ENCODE assay signal across 8 mouse cellular contexts in genomic region chr1:39942935-39943334, GRCm38 (mm10). TPM values are rescaled to one million over a fixed set of nuclear protein-coding genes. Genes with fewer than 3 reads are reported as not detected.
DNase-seq lines count a peak whose midpoint lies in the region; ATAC-seq and TF ChIP-seq lines count a peak whose summit lies in the region.

No protein-coding gene starts in this region.

- intact Hi-C loops in gastrocnemius, adult 2 months (cut with DNase I), result no loop called here

- H3K4me3 ChIP-seq in gastrocnemius, adult 2 months, result peak overlapping the region; percentile 49
- no peak overlapping the region for H3K4me3 ChIP-seq in hindbrain, embryonic 16.5 days (ENCODE audit: low read length)
- no peak overlapping the region for H3K4me3 ChIP-seq in midbrain, postnatal 0 days (ENCODE audit: low read depth, low read length)

- peak overlapping the region; percentile 37; the same call in 1 of the 2 replicates for H3K9ac ChIP-seq in hindbrain, embryonic 16.5 days (ENCODE audit: low read depth, low read length)
- 0 out of 2 replicates have a peak overlapping the region, but pooled peaks have one; percentile 29 for H3K9ac ChIP-seq in midbrain, postnatal 0 days (replicated peaks; ENCODE audit: low read length, poor library complexity, severe bottlenecking)

- H3K4me1 ChIP-seq in hindbrain, embryonic 16.5 days (ENCODE audit: control insufficient read depth, insufficient read depth, low read depth, low read length), result peaks cover 88% of the 10 kb centered on the region
- H3K4me1 ChIP-seq in midbrain, postnatal 0 days (ENCODE audit: insufficient read depth, low read length), result peaks cover 28% of the 10 kb centered on the region

- no peaks in the 10 kb centered on the region for H3K36me3 ChIP-seq in hindbrain, embryonic 16.5 days (ENCODE audit: control insufficient read depth, insufficient read depth, low read length)
- no peaks in the 10 kb centered on the region for H3K36me3 ChIP-seq in midbrain, postnatal 0 days (ENCODE audit: insufficient read depth, low read length)

- no peaks in the 10 kb centered on the region for H3K27me3 ChIP-seq in hindbrain, embryonic 16.5 days (replicated peaks; ENCODE audit: control insufficient read depth, insufficient read depth, low read length)
- H3K27me3 ChIP-seq in midbrain, postnatal 0 days (ENCODE audit: insufficient read depth, low read length), result no peaks in the 10 kb centered on the region

- DNase-seq in gastrocnemius, adult 2 months, result peak; percentile 65
- no peak for DNase-seq in gastrocnemius, postnatal 25 days
- peak; percentile 55 to 71 for DNase-seq in cerebellum, postnatal 14 days
- peak; percentile 70 for DNase-seq in midbrain, postnatal 0 days (ENCODE audit: low spot score)
- DNase-seq in thymus, postnatal 36 days, result no peak
- DNase-seq in yolk sac, embryonic 10.5 days (ENCODE audit: low spot score), result no peak
- DNase-seq in embryo, embryonic 11 days, result no peak

- peak overlapping the region; percentile 38 for H3K4me2 ChIP-seq in hindbrain, embryonic 16.5 days (ENCODE audit: low read length)
- peak overlapping the region; percentile 26 for H3K4me2 ChIP-seq in midbrain, postnatal 0 days (ENCODE audit: low read depth, low read length, poor library complexity, severe bottlenecking)

- TF ChIP-seq CTCF in gastrocnemius, adult 2 months (IDR thresholded peaks at IDR 0.05), result no peak; the same call in 1 of the 2 replicates
- peak; percentile 17; the same call in 1 of the 2 replicates for TF ChIP-seq CTCF in midbrain, postnatal 0 days (IDR thresholded peaks at IDR 0.05)

- 14% methylated on average over 8 of the region's 8 CpGs for WGBS in hindbrain, embryonic 16.5 days
- WGBS in midbrain, postnatal 0 days, result 15% methylated on average over 8 of the region's 8 CpGs

- H3K27ac ChIP-seq in gastrocnemius, adult 2 months, result peak overlapping the region; percentile 84
- peak overlapping the region; percentile 77 for H3K27ac ChIP-seq in hindbrain, embryonic 16.5 days (ENCODE audit: low read depth, low read length)
- peak overlapping the region; percentile 78 for H3K27ac ChIP-seq in midbrain, postnatal 0 days (ENCODE audit: low read depth, low read length)

- peak; percentile 16; the same call in 1 of the 2 replicates for ATAC-seq in hindbrain, embryonic 16.5 days
- ATAC-seq in midbrain, postnatal 0 days (ENCODE audit: low FRiP score), result no peak

- no peaks in the 10 kb centered on the region for H3K9me3 ChIP-seq in hindbrain, embryonic 16.5 days (ENCODE audit: control insufficient read depth, low read length)
- H3K9me3 ChIP-seq in midbrain, postnatal 0 days (ENCODE audit: low read length), result no peaks in the 10 kb centered on the region

RNA-seq across cellular contexts. Expression of gene Map4k4, which starts 42.2 kb away (rescaled TPM):
- 10 to 100 TPM; 23.2 to 28.3 TPM for total RNA-seq in gastrocnemius, adult 2 months (2021)
- 10 to 100 TPM; 32.6 to 36.0 TPM for total RNA-seq in gastrocnemius, postnatal 25 days (2021)
- polyA plus RNA-seq in hindbrain, embryonic 16.5 days (2015; fragmentation: Nextera tagmentation; extraction: Ambion mirVana), result 21.7 and 22.1 TPM in 2 replicates
- total RNA-seq in midbrain, postnatal 0 days (2014; rRNA removed), result 185 and 191 TPM in 2 replicates
- 16.0 and 30.6 TPM in 2 replicates for polyA plus RNA-seq in midbrain, postnatal 0 days (2015; fragmentation: Nextera tagmentation; extraction: Ambion mirVana)

Comparison
In these comparisons a context has a peak if more than half of its experiments do, and no peak if none do; other contexts are left out.
1. DNase-seq: peak in gastrocnemius, adult 2 months (single experiment), cerebellum, postnatal 14 days (2 of 2) and midbrain, postnatal 0 days (single experiment); none in gastrocnemius, postnatal 25 days (single experiment), thymus, postnatal 36 days (0 of 2), yolk sac, embryonic 10.5 days (single experiment) and embryo, embryonic 11 days (single experiment).
2. Peak in every context shown above with its lines, with median percentiles within 50 percentile points of each other: H3K27ac ChIP-seq.